Mouse (Mus musculus): ENCODE data around the gene Wwox. TPM values are rescaled to one million over a fixed set of nuclear protein-coding genes. Genes with fewer than 3 reads are reported as not detected.

Wwox gene
- polyA plus RNA-seq, 1 experiment from 2014 or later: 9.0 TPM

DNA sequence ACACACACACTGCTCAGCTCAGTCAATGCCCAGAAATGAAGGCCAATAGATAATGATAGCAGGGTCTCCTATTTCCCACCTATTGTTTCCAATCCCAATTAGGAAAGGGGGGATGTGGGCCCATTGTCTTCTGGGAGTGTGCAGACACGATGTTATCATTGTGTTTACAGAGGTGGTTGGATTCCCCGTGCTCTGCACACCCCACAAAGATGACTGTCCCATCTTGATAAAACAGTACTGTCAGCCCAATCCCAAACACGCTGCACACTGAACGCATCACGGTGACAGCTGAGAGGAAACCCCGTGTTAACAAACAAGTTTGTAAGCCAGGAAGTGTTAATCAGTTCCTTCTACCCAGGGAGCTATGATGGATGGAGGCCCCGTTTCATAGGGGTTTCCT is 650.3 kb downstream of the Wwox start:
- H3K27ac ChIP-seq (replicated peaks): peak overlapping the region; percentile 38; the same call in 1 of the 2 replicates
- no peak overlapping the region for H3K4me2 ChIP-seq
- H3K9ac ChIP-seq: no peak overlapping the region
- peaks cover 12% of the 10 kb centered on the region for H3K4me1 ChIP-seq
- peaks cover 3% of the 10 kb centered on the region; the same call in 1 of the 2 replicates for H3K9me3 ChIP-seq
- no peak overlapping the region for H3K4me3 ChIP-seq
- 25% methylated on average over 7 of the region's 7 CpGs for WGBS
- H3K36me3 ChIP-seq: no peaks in the 10 kb centered on the region
- H3K27me3 ChIP-seq (replicated peaks): no peaks in the 10 kb centered on the region
- no peak for ATAC-seq (ENCODE audit: extremely low read depth, insufficient number of reproducible peaks, low FRiP score, low TSS enrichment)

DNA sequence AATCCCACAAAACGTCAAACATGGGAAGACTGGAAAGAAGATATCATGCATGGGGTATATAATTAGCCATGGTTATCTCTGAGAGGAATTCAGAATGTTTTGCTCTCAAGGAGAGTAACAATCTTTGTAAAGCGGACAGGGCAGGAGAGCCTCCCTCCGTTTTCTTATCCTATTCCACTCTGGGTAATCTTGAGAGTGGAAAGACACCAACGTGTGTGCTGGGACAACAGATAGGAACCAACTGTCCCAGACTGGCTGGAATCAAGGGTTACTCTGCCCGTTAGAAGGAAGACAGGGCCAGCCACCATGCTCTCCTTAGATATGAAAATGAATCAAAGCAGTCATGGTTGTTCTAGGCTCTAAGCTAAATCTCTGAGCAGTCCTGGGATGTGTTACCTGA is 650.7 kb downstream of the Wwox start:
- H3K9me3 ChIP-seq: peaks cover 3% of the 10 kb centered on the region; the same call in 1 of the 2 replicates
- no peak overlapping the region for H3K9ac ChIP-seq
- 15% methylated on average over 5 of the region's 5 CpGs for WGBS
- H3K4me1 ChIP-seq: peaks cover 12% of the 10 kb centered on the region
- H3K36me3 ChIP-seq: no peaks in the 10 kb centered on the region
- H3K4me3 ChIP-seq: no peak overlapping the region
- no peak for ATAC-seq (ENCODE audit: extremely low read depth, insufficient number of reproducible peaks, low FRiP score, low TSS enrichment)
- no peaks in the 10 kb centered on the region for H3K27me3 ChIP-seq (replicated peaks)
- H3K27ac ChIP-seq (replicated peaks): peak overlapping the region; percentile 38; the same call in 1 of the 2 replicates
- H3K4me2 ChIP-seq: no peak overlapping the region

DNA sequence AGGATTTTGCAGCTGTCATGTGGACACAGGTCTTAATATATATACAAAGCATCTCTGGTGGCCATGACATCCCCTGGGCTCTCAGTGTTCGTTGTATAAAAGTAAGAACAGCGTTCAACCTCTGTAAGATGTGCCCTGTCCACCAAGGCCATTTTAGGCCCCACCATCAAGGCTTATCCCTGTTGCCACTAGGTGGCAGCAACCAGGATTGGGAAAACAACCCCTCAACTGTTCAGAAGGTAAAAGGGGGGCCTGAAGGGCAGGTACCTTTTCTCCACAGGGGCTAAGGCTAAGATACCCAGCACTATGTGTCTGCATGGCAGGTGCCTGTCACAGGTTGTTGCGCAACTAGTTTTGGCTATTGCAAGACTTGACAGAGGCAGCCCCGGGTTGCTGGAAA is 656.1 kb downstream of the Wwox start:
- H3K27me3 ChIP-seq (replicated peaks): no peaks in the 10 kb centered on the region
- no peaks in the 10 kb centered on the region for H3K36me3 ChIP-seq
- H3K9ac ChIP-seq: no peak overlapping the region
- ATAC-seq (ENCODE audit: extremely low read depth, insufficient number of reproducible peaks, low FRiP score, low TSS enrichment): no peak
- H3K9me3 ChIP-seq: no peaks in the 10 kb centered on the region
- H3K27ac ChIP-seq (replicated peaks): no peak overlapping the region
- peaks cover 16% of the 10 kb centered on the region for H3K4me1 ChIP-seq
- H3K4me3 ChIP-seq: no peak overlapping the region
- WGBS: 85% methylated on average over 4 of the region's 4 CpGs
- H3K4me2 ChIP-seq: no peak overlapping the region

DNA sequence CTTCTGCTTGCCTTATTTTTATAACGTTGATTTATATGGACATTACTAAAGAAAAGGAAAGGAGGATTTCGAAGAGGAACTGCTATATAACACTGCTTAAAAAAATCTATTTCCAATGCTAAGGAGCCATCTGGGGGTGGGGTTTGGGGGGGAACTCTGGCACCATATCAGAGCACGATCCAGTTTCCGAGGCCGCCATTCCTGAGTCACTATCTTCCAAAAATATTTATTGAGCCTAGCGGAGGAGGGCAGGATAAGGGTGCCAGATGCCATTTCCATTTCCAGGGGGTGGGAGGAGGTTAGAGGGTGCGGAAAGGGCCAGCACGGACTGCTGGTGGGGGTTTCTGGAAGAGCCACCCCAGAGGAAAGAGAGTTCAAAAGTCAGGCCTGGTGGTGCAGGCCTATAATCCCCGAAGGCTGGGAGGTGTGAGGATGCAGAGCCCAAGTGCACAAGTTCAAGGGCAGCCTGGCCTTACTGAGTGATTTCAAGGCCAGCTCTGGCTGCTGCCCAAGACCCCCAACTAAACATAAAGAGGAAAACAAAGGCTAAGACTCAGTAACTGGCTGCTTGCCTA is 658.6 kb downstream of the Wwox start:
- Histone ChIP-seq H3K4me1 (peaks cover 17% of the 10 kb centered on the region), H3K27me3 (replicated peaks) (no peaks in the 10 kb centered on the region), H3K36me3 (no peaks in the 10 kb centered on the region), H3K27ac (replicated peaks) (0 out of 2 replicates have a peak overlapping the region, but pooled peaks have one; percentile 21), H3K9ac (no peak overlapping the region), H3K4me3 (no peak overlapping the region), H3K9me3 (no peaks in the 10 kb centered on the region), H3K4me2 (no peak overlapping the region)
- no peak for ATAC-seq (ENCODE audit: extremely low read depth, insufficient number of reproducible peaks, low FRiP score, low TSS enrichment)
- 28% methylated on average over 9 of the region's 9 CpGs for WGBS

DNA sequence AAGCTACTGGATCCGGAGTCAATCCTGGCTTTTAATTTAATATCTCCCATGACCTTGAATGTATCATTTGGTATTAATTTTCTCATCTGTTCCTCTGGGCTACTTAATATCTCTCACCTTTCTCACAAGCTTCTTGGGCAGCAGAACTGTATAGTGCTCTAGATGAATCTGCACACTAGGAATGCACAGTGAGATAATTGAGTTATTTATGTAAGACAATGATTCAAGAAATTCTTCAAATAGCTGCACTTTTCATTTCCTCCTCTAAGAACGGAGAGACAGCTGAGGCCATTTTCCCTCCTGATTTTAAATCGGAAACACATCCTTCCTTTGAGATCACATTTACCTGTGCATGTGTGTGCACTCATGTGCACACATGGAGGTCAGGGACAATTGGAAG is 669.9 kb downstream of the Wwox start:
- H3K27me3 ChIP-seq (replicated peaks): no peaks in the 10 kb centered on the region
- no peak for ATAC-seq (ENCODE audit: extremely low read depth, insufficient number of reproducible peaks, low FRiP score, low TSS enrichment)
- H3K9me3 ChIP-seq: no peaks in the 10 kb centered on the region
- H3K27ac ChIP-seq (replicated peaks): no peak overlapping the region
- H3K36me3 ChIP-seq: no peaks in the 10 kb centered on the region
- H3K4me1 ChIP-seq: peaks cover 10% of the 10 kb centered on the region
- H3K4me2 ChIP-seq: no peak overlapping the region
- no peak overlapping the region for H3K9ac ChIP-seq
- 61% methylated on average over 3 of the region's 3 CpGs for WGBS
- H3K4me3 ChIP-seq: no peak overlapping the region

DNA sequence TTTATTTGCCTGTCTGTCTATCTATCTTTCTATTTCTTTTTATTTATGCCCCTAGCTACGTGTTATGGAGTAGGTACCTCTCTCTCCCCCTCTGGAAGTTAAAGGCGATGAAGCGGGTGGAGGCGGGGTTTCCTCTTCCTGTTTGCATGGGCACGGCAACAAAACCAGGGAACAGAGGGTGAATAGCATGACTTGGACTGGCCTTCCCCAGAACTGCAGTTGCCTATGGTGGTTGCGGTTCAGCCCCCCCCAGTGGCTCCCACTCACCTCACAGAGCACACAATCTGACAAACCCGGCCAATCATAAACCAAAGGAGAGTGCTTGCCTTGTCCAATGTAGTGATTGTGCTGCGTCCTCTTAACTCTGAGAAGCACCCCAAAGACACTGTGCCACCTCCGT is 671.0 kb downstream of the Wwox start:
- H3K27ac ChIP-seq (replicated peaks): no peak overlapping the region
- no peak overlapping the region for H3K9ac ChIP-seq
- H3K9me3 ChIP-seq: no peaks in the 10 kb centered on the region
- no peak overlapping the region for H3K4me2 ChIP-seq
- H3K4me3 ChIP-seq: no peak overlapping the region
- H3K36me3 ChIP-seq: no peaks in the 10 kb centered on the region
- H3K27me3 ChIP-seq (replicated peaks): no peaks in the 10 kb centered on the region
- no peak for ATAC-seq (ENCODE audit: extremely low read depth, insufficient number of reproducible peaks, low FRiP score, low TSS enrichment)
- H3K4me1 ChIP-seq: peaks cover 10% of the 10 kb centered on the region
- 68% methylated on average over 9 of the region's 9 CpGs for WGBS

DNA sequence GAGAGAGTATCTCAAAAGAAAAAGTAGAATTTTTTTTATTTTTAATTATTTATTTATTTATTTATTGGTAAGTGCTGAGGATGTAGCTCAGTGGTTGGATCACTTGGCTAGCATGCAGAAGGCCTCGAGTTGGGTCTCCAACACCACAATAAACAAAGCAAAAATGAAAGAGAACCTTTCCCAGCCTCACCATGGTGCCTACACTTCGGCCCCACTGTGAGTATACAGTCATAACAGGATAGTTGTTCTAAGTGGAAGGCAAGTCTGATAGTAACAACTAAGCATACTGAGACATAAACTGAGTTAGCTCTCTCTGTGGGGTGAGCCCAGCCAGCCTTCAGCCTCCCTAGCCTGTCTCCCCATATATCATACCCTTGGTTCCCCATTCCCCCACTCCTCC is 672.6 kb downstream of the Wwox start:
- H3K4me3 ChIP-seq: no peak overlapping the region
- no peaks in the 10 kb centered on the region for H3K9me3 ChIP-seq
- no peak overlapping the region for H3K27ac ChIP-seq (replicated peaks)
- H3K27me3 ChIP-seq (replicated peaks): no peaks in the 10 kb centered on the region
- no peaks in the 10 kb centered on the region for H3K36me3 ChIP-seq
- no peak overlapping the region for H3K4me2 ChIP-seq
- H3K4me1 ChIP-seq: peaks cover 10% of the 10 kb centered on the region
- WGBS: 79% methylated on average over 2 of the region's 2 CpGs
- ATAC-seq (ENCODE audit: extremely low read depth, insufficient number of reproducible peaks, low FRiP score, low TSS enrichment): no peak
- no peak overlapping the region for H3K9ac ChIP-seq

DNA sequence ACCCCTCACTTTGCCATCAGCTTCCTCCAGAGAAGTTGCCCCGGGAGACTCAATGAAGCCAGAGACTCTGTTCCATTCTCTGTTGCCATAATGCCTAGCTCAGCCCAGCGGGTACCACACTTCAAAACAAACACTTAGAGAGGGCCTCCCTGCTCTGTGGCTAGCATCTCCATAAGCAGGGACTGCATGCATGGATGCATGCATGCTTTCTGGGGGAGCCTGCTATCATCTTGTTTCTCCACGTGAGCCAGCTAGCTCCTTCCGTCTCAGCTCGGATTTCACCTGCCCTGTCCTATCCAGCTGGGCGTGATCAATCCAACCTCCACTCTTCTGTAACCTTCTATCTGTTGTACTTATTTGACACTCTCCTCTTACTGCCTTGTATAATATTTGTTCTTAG is 675.0 kb downstream of the Wwox start:
- H3K9me3 ChIP-seq: no peaks in the 10 kb centered on the region
- H3K4me3 ChIP-seq: no peak overlapping the region
- no peaks in the 10 kb centered on the region for H3K27me3 ChIP-seq (replicated peaks)
- no peak for ATAC-seq (ENCODE audit: extremely low read depth, insufficient number of reproducible peaks, low FRiP score, low TSS enrichment)
- no peak overlapping the region for H3K27ac ChIP-seq (replicated peaks)
- H3K4me2 ChIP-seq: no peak overlapping the region
- no peak overlapping the region for H3K9ac ChIP-seq
- no peaks in the 10 kb centered on the region for H3K36me3 ChIP-seq
- WGBS: 59% methylated on average over 6 of the region's 6 CpGs
- H3K4me1 ChIP-seq: peaks cover 9% of the 10 kb centered on the region

DNA sequence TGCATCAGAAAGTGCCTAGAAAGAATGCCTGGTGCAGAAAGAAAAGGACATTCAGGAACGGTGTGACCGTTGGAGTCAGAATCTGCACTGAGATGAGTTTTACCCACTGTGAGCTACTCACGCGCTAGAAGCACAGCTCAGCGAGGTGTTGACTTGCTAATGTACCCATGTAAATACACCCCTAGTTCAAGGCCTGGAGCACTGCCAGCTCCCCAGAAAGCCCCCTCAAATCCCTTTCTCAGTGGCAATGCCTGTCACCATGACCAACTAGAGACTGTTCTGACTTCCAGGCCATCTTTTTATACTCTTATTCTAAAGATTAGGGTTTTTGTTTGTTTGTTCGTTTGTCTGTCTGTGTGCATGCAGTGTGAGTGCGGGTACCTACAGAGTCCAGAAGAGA is 686.6 kb downstream of the Wwox start:
- H3K9ac ChIP-seq: no peak overlapping the region
- no peak overlapping the region for H3K4me2 ChIP-seq
- H3K4me1 ChIP-seq: no peaks in the 10 kb centered on the region
- no peak overlapping the region for H3K4me3 ChIP-seq
- no peak for ATAC-seq (ENCODE audit: extremely low read depth, insufficient number of reproducible peaks, low FRiP score, low TSS enrichment)
- 73% methylated on average over 7 of the region's 7 CpGs for WGBS
- no peaks in the 10 kb centered on the region for H3K27me3 ChIP-seq (replicated peaks)
- no peaks in the 10 kb centered on the region for H3K9me3 ChIP-seq
- no peaks in the 10 kb centered on the region for H3K36me3 ChIP-seq
- no peak overlapping the region for H3K27ac ChIP-seq (replicated peaks)

DNA sequence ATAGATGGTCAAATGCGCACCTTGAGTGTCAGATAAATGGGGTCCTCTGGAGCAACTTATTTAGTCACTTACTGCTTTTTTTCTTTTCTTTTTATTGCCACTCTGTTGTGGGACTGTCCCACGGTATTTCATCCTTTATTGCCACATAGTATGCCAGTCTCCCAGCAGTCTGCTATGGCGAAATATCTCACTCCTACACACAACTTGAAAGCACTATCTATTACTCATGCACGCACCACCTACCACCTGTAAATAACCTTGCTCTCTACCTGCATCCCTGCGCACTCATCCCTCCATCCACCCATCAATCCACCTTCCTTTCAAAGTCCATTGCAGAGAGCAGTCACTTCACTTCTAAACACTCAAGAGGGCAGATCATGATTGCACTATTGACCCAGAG is 687.2 kb downstream of the Wwox start:
- H3K4me1 ChIP-seq: no peaks in the 10 kb centered on the region
- H3K9ac ChIP-seq: no peak overlapping the region
- no peaks in the 10 kb centered on the region for H3K36me3 ChIP-seq
- no peak overlapping the region for H3K4me2 ChIP-seq
- no peak for ATAC-seq (ENCODE audit: extremely low read depth, insufficient number of reproducible peaks, low FRiP score, low TSS enrichment)
- H3K4me3 ChIP-seq: no peak overlapping the region
- no peak overlapping the region for H3K27ac ChIP-seq (replicated peaks)
- no peaks in the 10 kb centered on the region for H3K27me3 ChIP-seq (replicated peaks)
- no peaks in the 10 kb centered on the region for H3K9me3 ChIP-seq
- WGBS: 83% methylated on average over 5 of the region's 5 CpGs

DNA sequence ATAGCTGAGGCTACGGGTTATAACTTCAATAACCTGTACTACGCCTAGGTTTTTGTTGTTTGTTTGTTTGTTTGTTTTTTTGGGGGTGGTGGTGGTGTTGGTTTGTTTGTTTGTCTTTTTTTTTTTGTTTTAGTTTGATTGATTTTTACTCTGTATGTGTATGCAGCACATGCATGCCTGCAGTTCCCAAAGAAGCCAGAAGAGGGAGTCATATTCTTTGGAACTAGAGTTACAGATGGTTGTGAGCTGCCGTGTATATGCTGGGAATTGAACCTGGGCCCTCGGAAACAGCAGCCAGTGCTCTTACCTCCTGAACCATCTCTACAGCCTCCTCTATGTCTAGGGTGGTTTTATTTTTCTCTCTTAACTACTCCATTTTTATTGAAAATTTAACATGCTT is 689.9 kb downstream of the Wwox start:
- H3K4me3 ChIP-seq: no peak overlapping the region
- 85% methylated on average over 4 of the region's 4 CpGs for WGBS
- H3K4me1 ChIP-seq: no peaks in the 10 kb centered on the region
- no peaks in the 10 kb centered on the region for H3K9me3 ChIP-seq
- no peak overlapping the region for H3K4me2 ChIP-seq
- no peak overlapping the region for H3K27ac ChIP-seq (replicated peaks)
- H3K9ac ChIP-seq: no peak overlapping the region
- ATAC-seq (ENCODE audit: extremely low read depth, insufficient number of reproducible peaks, low FRiP score, low TSS enrichment): no peak
- no peaks in the 10 kb centered on the region for H3K36me3 ChIP-seq
- H3K27me3 ChIP-seq (replicated peaks): no peaks in the 10 kb centered on the region

DNA sequence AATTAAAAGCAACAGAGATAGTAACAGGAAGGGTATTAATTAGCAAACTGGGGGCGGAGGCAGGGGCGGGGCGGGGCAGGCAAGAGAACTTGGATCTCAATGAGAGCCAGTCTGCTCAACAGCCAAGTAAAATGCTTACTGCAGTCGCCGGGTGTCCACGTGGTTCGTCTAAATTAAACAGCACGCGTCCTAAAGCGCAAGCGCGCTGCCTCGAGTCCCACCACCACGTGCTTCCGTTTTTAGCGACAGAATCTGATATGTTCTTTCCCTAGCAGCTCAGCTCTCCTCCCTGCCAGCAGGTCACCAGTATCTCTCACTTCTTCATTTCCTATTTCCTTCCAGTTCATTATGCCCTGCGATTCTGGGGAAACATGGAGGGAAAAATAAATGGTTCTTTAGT is 693.7 kb downstream of the Wwox start:
- no peak overlapping the region for H3K27ac ChIP-seq (replicated peaks)
- peaks cover 28% of the 10 kb centered on the region for H3K9me3 ChIP-seq
- H3K4me3 ChIP-seq: no peak overlapping the region
- no peaks in the 10 kb centered on the region for H3K36me3 ChIP-seq
- no peaks in the 10 kb centered on the region for H3K4me1 ChIP-seq
- H3K4me2 ChIP-seq: no peak overlapping the region
- ATAC-seq (ENCODE audit: extremely low read depth, insufficient number of reproducible peaks, low FRiP score, low TSS enrichment): no peak
- no peaks in the 10 kb centered on the region for H3K27me3 ChIP-seq (replicated peaks)
- no peak overlapping the region for H3K9ac ChIP-seq
- 71% methylated on average over 17 of the region's 17 CpGs for WGBS

Measured in heart, embryonic 13.5 days (tissue).